Mouse (Mus musculus) midbrain, embryonic 12.5 days (tissue): ENCODE results near the gene Selenos. TPM values are rescaled to one million over a fixed set of nuclear protein-coding genes. Genes with fewer than 3 reads are reported as not detected.
A peak's percentile ranks its signal among the peaks of the same experiment; 100 is the strongest.

Experiments used
- ATAC-seq: fragments of 200-750 bp; cut with Nextera tagmentation; 2 replicates; pipeline ENCODE4 v1.8.0; 2017; ENCODE audit warnings: low read depth, moderate TSS enrichment, moderate library complexity; ENCODE audit not compliant: low FRiP score
- H3K27ac ChIP-seq: fragments of 300-500 bp; sonication (generic); replicated peaks from 2 replicates; pipeline ENCODE4 v1.5.1; 2016; ENCODE audit warnings: mild to moderate bottlenecking
- H3K27me3 ChIP-seq: fragments of 300-500 bp; sonication (generic); 2 replicates; pipeline ENCODE4 v1.6.1; 2016; ENCODE audit warnings: mild to moderate bottlenecking
- H3K36me3 ChIP-seq: fragments of 300-500 bp; sonication (generic); 2 replicates; pipeline ENCODE4 v1.6.1; 2016
- H3K4me1 ChIP-seq: fragments of 300-500 bp; sonication (generic); 2 replicates; pipeline ENCODE4 v1.6.1; 2016
- H3K4me2 ChIP-seq: fragments of 300-500 bp; sonication (generic); replicated peaks from 2 replicates; pipeline ENCODE4 v1.6.1; 2016; ENCODE audit warnings: mild to moderate bottlenecking, moderate library complexity
- H3K4me3 ChIP-seq: fragments of 300-500 bp; sonication (generic); 2 replicates; pipeline ENCODE4 v1.5.1; 2016; ENCODE audit warnings: mild to moderate bottlenecking
- H3K9ac ChIP-seq: fragments of 300-500 bp; sonication (generic); replicated peaks from 2 replicates; pipeline ENCODE4 v1.6.1; 2016; ENCODE audit warnings: mild to moderate bottlenecking, moderate library complexity
- H3K9me3 ChIP-seq: fragments of 300-500 bp; sonication (generic); 2 replicates; pipeline ENCODE4 v1.6.1; 2016; ENCODE audit warnings: mild to moderate bottlenecking
- WGBS: fragments of 180-500 bp; shearing (Covaris S2); methylation state at CpG from one replicate; pipeline ENCODE4 v1.1.7; 2016; 5-methylcytosine and 5-hydroxymethylcytosine counted together
- polyA plus RNA-seq: library from polyadenylated mRNA; unstranded; fragments of >200 nt; fragmentation: Nextera tagmentation; extraction: Ambion mirVana; gene quantifications from 2 replicates; pipeline ENCODE4 v1.2.1, GENCODE M21; 2016

The Selenos gene
- polyA plus RNA-seq, 1 experiment from 2014 or later: 75.6 TPM

DNA sequence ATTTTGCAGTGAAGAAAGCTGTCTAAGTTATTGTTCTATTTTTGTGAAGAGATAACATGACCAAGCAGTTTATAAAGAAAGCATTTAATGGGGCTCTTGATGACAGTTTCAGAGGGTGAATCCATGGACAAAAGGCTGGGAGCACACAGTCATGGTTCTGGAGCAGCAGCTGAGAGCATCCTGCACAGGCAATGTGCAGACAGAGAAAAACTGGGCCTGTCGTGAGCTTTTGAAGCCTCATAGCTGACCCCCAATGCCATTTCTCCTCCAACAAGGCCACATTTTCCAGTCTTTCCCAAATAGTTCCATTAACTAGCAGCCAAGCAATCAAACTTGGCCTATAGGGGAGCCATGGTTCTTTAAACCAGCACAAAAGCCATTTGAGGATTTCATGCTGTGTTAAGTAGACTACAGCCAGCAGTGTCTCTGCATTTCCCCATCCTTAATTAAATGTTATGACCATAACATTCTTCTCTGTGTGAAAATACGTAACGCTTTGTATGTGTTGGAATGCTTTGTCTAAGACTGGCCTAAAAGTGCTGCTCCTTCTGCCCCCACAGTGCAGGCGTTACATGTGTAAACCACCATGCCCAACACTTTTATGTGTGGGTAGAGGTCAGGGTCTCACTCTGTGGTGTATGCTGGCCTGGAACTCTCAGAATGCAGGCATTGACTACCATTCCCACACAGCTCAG, 48.6 kb downstream of the Selenos start:
- H3K4me2 ChIP-seq: no peak overlapping the region
- H3K9ac ChIP-seq: no peak overlapping the region
- H3K36me3 ChIP-seq: peaks cover 26% of the 10 kb centered on the region
- no peak overlapping the region for H3K4me3 ChIP-seq
- no peaks in the 10 kb centered on the region for H3K27me3 ChIP-seq
- ATAC-seq: peak; percentile 49; the same call in 1 of the 2 replicates
- peaks cover 18% of the 10 kb centered on the region for H3K4me1 ChIP-seq
- 0 out of 2 replicates have a peak overlapping the region, but pooled peaks have one; percentile 26 for H3K27ac ChIP-seq
- H3K9me3 ChIP-seq: no peaks in the 10 kb centered on the region
- WGBS: 30% methylated on average over 4 of the region's 4 CpGs

DNA sequence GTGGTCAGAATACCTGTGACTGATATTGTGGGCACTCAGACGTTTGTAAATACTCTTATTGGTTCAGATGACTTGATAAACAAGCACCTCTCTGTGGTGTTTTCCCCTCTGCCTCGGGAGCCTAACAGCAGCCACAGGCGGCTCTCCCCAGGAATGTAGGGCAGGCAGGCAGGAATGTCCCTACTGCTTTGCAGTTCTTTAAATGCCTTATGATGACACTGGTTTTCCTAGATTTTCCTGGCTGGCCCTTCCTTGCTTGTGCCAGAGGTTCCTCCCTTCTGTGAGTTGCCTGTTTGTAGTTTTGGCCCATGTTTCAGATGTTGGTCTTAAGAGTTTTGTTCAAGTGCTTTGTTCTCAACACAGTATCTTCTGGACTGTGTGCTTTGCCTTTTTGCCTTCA, 49.4 kb downstream of the Selenos start:
- no peak for ATAC-seq

DNA sequence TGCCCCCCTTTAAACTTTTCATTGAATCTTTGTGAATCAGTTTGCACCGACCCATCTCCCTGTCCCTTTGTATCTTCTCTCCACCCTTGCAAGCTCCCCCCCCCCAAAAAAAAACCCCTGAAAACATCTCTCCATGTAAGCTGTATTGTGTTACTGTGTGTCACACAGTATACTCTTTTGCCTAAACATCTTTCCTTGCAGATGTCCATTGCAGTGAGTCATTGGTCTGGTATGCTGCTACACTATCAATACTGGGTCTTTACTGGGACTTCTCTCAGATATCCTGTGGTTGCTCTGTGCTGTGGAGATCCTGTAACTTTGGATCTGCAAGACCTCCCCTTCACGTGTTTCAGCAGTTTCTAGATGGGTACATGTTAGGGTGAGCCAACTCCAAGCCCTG, 50.8 kb downstream of the Selenos start:
- Histone ChIP-seq H3K36me3 (peaks cover 24% of the 10 kb centered on the region), H3K4me3 (no peak overlapping the region), H3K9me3 (no peaks in the 10 kb centered on the region), H3K4me1 (peaks cover 21% of the 10 kb centered on the region), H3K4me2 (no peak overlapping the region), H3K27me3 (no peaks in the 10 kb centered on the region), H3K27ac (no peak overlapping the region), H3K9ac (no peak overlapping the region)
- 91% methylated on average over 2 of the region's 2 CpGs for WGBS
- no peak for ATAC-seq

More for the DNA sequence above, 49.4 kb downstream of the Selenos start:
- WGBS: 48% methylated on average over 3 of the region's 3 CpGs
- Histone ChIP-seq H3K27me3 (no peaks in the 10 kb centered on the region), H3K27ac (no peak overlapping the region), H3K9me3 (no peaks in the 10 kb centered on the region), H3K4me2 (no peak overlapping the region), H3K4me1 (peaks cover 18% of the 10 kb centered on the region), H3K9ac (no peak overlapping the region), H3K36me3 (peaks cover 26% of the 10 kb centered on the region), H3K4me3 (no peak overlapping the region)

DNA sequence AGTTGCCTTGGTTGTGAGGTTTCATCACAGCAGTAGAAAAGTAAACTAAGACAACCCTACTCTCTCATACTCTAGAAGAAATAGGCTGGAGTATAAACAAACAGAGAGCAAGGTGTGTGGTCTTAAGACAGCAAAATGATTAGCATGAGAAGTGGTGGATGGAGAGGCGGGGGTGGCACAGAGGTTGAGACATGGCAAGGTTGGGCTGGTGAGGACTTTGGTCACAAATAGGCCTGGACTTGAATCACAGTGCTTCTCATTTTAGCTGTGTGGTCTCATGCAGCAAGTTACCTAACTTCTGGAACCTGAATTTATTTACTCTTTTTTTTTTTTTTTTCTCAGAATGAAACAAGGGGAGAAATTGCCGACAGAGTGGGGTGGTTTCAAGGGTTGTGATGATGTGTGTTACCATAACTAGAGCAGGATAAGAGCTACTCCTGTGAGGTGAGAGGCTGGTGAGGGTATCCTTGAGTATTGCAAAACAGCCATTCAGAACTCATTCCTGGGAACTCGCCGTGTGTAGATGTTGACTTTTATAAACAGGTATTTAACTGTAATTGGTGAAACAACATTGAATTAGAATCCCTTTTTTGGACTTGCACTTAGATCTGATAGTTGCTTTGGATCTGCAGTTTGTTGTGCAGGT, 52.5 kb downstream of the Selenos start:
- Histone ChIP-seq H3K27me3 (no peaks in the 10 kb centered on the region), H3K9ac (no peak overlapping the region), H3K27ac (no peak overlapping the region), H3K4me1 (peaks cover 28% of the 10 kb centered on the region), H3K4me2 (no peak overlapping the region), H3K9me3 (no peaks in the 10 kb centered on the region), H3K36me3 (peaks cover 8% of the 10 kb centered on the region; the same call in 1 of the 2 replicates), H3K4me3 (no peak overlapping the region)
- 92% methylated on average over 4 of the region's 4 CpGs for WGBS
- ATAC-seq: no peak

DNA sequence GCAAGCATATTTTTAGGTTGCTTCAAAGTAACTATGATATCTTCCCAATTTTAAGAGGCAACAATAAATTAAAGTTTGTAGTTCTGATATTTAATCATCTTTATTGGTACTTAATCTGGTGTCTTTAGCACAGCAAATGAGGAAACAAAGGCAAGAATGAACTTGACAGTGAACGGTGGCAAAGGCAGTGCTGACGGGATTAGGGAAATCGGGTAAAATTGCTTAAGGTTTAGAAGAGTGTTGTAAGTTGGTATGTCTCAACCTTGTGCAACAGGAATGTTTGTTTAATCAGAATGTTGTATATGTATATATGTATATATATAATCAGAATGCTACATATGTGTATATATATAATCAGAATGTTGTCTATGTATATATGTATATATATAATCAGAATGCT, 54.7 kb downstream of the Selenos start:
- Histone ChIP-seq H3K4me1 (peaks cover 14% of the 10 kb centered on the region), H3K27ac (no peak overlapping the region), H3K36me3 (peaks cover 8% of the 10 kb centered on the region; the same call in 1 of the 2 replicates), H3K27me3 (no peaks in the 10 kb centered on the region), H3K9ac (no peak overlapping the region), H3K9me3 (no peaks in the 10 kb centered on the region), H3K4me2 (no peak overlapping the region), H3K4me3 (no peak overlapping the region)
- WGBS: 92% methylated on average over 3 of the region's 3 CpGs
- ATAC-seq: no peak

DNA sequence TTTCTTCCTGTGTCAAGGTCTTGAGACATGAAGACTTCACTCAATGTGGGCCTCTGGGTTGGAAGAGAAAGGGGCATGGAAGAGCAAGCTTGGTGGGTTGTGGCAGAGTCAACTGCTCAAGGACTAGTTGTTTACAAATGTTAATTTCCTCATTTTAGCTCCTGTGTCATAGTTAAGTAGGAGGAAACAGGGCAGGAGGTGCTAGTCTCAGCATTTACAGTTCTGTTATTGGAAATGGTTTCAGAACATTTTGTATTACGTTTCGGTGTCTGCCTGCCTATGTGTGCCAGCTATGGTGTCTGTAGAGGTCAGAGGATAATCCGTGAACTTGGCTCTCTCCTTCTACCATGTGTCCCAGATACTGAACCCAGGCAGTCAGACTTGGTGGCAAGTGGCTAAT, 56.2 kb downstream of the Selenos start:
- no peak for ATAC-seq
- no peak overlapping the region for H3K9ac ChIP-seq
- H3K27me3 ChIP-seq: no peaks in the 10 kb centered on the region
- no peaks in the 10 kb centered on the region for H3K9me3 ChIP-seq
- H3K4me1 ChIP-seq: peaks cover 23% of the 10 kb centered on the region
- H3K36me3 ChIP-seq: peaks cover 4% of the 10 kb centered on the region; the same call in 1 of the 2 replicates
- H3K4me3 ChIP-seq: no peak overlapping the region
- no peak overlapping the region for H3K4me2 ChIP-seq
- peak overlapping the region; percentile 60 for H3K27ac ChIP-seq
- WGBS: 82% methylated on average over 3 of the region's 3 CpGs

DNA sequence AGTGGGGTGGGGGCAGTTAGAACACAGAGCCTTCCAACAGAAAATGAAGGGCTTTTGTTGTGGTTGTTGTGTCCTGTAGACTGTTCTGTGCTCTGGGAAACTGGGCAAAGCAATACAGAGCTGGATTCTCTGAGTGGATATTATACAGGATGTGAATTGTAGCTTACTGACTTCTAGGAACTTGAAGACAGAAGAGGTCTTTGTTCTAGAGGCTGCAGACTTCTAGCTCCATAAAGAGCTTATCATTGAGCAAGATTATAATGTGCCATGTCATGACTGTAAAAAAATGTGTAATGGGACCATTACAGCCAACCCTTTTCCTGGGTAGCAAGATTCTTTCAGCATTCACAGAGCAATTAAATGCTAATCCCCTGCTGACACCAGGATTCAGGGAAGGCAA, 56.7 kb downstream of the Selenos start:
- ATAC-seq: no peak
- H3K36me3 ChIP-seq: no peaks in the 10 kb centered on the region
- H3K4me3 ChIP-seq: no peak overlapping the region
- H3K9ac ChIP-seq: no peak overlapping the region
- peak overlapping the region; percentile 60 for H3K27ac ChIP-seq
- H3K4me2 ChIP-seq: no peak overlapping the region
- peaks cover 28% of the 10 kb centered on the region for H3K4me1 ChIP-seq
- no peaks in the 10 kb centered on the region for H3K27me3 ChIP-seq
- no peaks in the 10 kb centered on the region for H3K9me3 ChIP-seq

DNA sequence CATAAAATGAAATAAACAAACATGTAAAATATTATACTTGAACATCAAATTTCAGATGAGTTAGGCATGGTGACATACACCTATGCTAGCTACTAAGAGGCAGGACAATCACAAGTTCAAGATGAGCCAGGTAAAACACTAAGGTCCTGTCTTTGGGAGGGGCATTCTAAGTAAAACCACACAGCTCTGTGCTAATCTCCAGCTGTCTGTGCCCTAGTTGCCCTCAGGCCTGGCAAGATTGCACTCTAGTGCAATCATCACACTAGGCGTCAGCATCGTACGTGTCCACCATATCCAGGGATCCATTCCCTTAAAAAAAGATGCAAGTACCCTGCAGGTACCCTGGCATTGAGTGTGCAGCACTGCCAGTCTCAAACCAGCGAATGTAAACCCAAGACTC, 57.9 kb downstream of the Selenos start:
- Histone ChIP-seq H3K9me3 (no peaks in the 10 kb centered on the region), H3K4me1 (peaks cover 31% of the 10 kb centered on the region), H3K4me3 (no peak overlapping the region), H3K27me3 (no peaks in the 10 kb centered on the region), H3K36me3 (no peaks in the 10 kb centered on the region), H3K9ac (no peak overlapping the region), H3K27ac (no peak overlapping the region), H3K4me2 (no peak overlapping the region)
- WGBS: 94% methylated on average over 4 of the region's 4 CpGs
- no peak for ATAC-seq

DNA sequence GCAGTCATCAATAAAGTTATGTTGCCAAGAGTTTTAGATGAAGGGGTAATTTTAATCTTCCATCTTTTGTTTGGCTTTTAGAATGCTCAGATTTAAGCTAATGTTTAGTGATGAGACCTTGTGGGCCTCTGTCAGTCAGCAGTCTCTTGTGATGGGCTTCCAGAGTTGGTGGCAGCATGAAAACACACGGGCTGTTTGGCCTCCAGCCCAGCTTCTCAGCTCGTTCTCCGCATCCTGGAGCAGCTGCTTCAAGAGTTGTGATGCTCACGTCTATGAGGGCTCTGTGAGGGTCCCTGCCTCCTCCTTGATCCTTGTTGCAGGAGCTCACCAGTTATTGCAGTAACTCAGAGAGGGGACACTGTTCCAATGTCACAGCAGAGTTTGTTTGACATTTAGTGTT, 58.9 kb downstream of the Selenos start:
- Histone ChIP-seq H3K9me3 (no peaks in the 10 kb centered on the region), H3K36me3 (no peaks in the 10 kb centered on the region), H3K27ac (no peak overlapping the region), H3K27me3 (no peaks in the 10 kb centered on the region), H3K4me1 (peaks cover 31% of the 10 kb centered on the region), H3K4me2 (no peak overlapping the region), H3K9ac (no peak overlapping the region), H3K4me3 (no peak overlapping the region)
- 80% methylated on average over 4 of the region's 4 CpGs for WGBS
- no peak for ATAC-seq

DNA sequence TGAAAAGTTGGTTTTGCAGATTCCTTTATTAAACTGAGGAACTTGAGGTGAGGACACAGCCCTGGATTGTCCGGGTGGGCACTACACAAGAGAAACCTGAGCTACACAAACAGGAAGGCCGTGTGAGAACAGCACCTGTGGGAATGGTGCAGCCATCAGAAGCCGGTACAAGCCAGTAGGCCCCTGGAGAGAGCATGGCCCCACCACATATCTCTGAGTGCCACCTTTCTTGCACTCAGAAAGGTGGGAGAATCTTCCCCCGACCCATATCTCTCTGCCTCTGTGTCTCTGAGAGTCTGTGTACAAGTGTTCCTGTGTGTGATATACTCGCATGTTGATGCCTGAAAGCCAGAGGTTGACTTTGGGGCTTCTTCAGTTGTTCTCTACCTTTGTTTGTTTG, 59.4 kb downstream of the Selenos start:
- no peak overlapping the region for H3K4me3 ChIP-seq
- no peak overlapping the region for H3K9ac ChIP-seq
- no peak overlapping the region for H3K4me2 ChIP-seq
- H3K36me3 ChIP-seq: no peaks in the 10 kb centered on the region
- ATAC-seq: no peak
- peaks cover 31% of the 10 kb centered on the region for H3K4me1 ChIP-seq
- H3K9me3 ChIP-seq: no peaks in the 10 kb centered on the region
- 91% methylated on average over 5 of the region's 5 CpGs for WGBS
- H3K27me3 ChIP-seq: no peaks in the 10 kb centered on the region
- H3K27ac ChIP-seq: no peak overlapping the region
